Mouse (Mus musculus) intestine, embryonic 16.5 days (tissue): ENCODE results near the gene Fbxl3. TPM values are rescaled to one million over a fixed set of nuclear protein-coding genes. Genes with fewer than 3 reads are reported as not detected.

ENCODE experiments used
- ATAC-seq: fragments of 200-750 bp; cut with Nextera tagmentation; 2 replicates; pipeline ENCODE4 v1.8.0; 2017; ENCODE audit warnings: moderate TSS enrichment, moderate library complexity
- H3K27ac ChIP-seq: fragments of 300-500 bp; sonication (generic); 2 replicates; pipeline ENCODE4 v1.5.1; 2014; ENCODE audit warnings: mild to moderate bottlenecking, low read length
- H3K27me3 ChIP-seq: fragments of 300-500 bp; sonication (generic); replicated peaks from 2 replicates; pipeline ENCODE4 v1.6.1; 2014; ENCODE audit warnings: low read length, control low read depth, mixed read lengths; ENCODE audit not compliant: control insufficient read depth, insufficient read depth
- H3K36me3 ChIP-seq: fragments of 300-500 bp; sonication (generic); 2 replicates; pipeline ENCODE4 v1.6.1; 2014; ENCODE audit warnings: low read length, control low read depth; ENCODE audit not compliant: control insufficient read depth, insufficient read depth
- H3K4me1 ChIP-seq: fragments of 300-500 bp; sonication (generic); 2 replicates; pipeline ENCODE4 v1.6.1; 2014; ENCODE audit warnings: low read length, control low read depth, mixed read lengths; ENCODE audit not compliant: control insufficient read depth, insufficient read depth
- H3K4me2 ChIP-seq: fragments of 300-500 bp; sonication (generic); 2 replicates; pipeline ENCODE4 v1.6.1; 2014; ENCODE audit warnings: low read depth, low read length, control low read depth
- H3K4me3 ChIP-seq: fragments of 300-500 bp; sonication (generic); 2 replicates; pipeline ENCODE4 v1.5.1; 2014; ENCODE audit warnings: mild to moderate bottlenecking, low read length
- H3K9ac ChIP-seq: fragments of 300-500 bp; sonication (generic); 2 replicates; pipeline ENCODE4 v1.6.1; 2014; ENCODE audit warnings: low read depth, low read length
- H3K9me3 ChIP-seq: fragments of 300-500 bp; sonication (generic); 2 replicates; pipeline ENCODE4 v1.6.1; 2016; ENCODE audit warnings: low read length, control low read depth; ENCODE audit not compliant: control insufficient read depth
- WGBS: fragments of 180-500 bp; shearing (Covaris S2); extraction: QIAGEN DNeasy Blood & Tissue Kit; methylation state at CpG from one replicate; pipeline ENCODE4 v1.1.7; 2014; 5-methylcytosine and 5-hydroxymethylcytosine counted together
- polyA plus RNA-seq: library from polyadenylated mRNA; unstranded; fragments of >200 nt; fragmentation: Nextera tagmentation; extraction: Ambion mirVana; gene quantifications from 2 replicates; pipeline ENCODE4 v1.2.1, GENCODE M21; 2015

Fbxl3 gene
- polyA plus RNA-seq, 1 experiment from 2014 or later: 19.0 TPM

DNA sequence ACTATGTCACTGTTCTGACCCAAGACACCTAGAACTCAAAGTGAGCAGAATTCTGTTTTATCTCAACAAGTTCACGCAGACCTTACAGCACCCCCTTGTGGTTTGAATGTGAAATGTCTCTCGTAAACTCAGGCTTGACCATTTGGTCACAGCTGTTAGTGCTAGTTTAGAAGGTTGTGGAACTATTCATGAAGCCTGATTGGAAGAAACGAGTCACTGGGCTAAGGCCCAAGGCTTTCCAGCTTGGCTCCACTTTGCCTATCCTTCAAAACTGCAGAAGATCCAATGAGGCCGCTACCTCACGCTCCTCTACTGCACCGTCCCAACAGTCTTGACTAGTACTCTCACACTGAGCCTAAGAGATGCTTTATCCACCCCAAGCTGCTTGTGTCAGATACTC is 10.7 kb downstream of the Fbxl3 start:
- Histone ChIP-seq H3K4me1 (peaks cover 13% of the 10 kb centered on the region), H3K27me3 (no peaks in the 10 kb centered on the region), H3K4me2 (no peak overlapping the region), H3K27ac (no peak overlapping the region), H3K9me3 (no peaks in the 10 kb centered on the region), H3K9ac (no peak overlapping the region), H3K36me3 (peaks cover 15% of the 10 kb centered on the region), H3K4me3 (no peak overlapping the region)
- ATAC-seq: no peak; the same call in 1 of the 2 replicates
- 63% methylated on average over 6 of the region's 6 CpGs for WGBS

DNA sequence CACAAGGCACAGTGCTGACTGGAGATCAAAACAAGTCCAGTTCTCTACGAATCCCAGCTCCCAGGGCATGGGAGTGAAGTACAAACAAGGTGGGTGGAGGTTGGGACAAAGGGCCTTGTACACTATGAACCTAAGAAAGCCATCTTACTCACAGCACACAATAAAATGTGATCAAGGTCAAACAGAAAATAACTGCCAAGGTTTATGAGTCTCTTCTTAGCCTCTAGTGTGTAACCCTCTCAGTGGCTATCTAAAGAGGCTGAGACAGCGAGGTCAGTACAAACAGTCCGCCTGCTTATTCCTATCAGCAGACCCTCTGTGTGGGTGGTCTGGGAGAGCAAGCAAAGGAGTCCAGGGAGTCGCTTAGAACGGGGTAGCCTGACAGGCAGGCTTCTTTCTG is 11.5 kb downstream of the Fbxl3 start:
- no peaks in the 10 kb centered on the region for H3K27me3 ChIP-seq
- peaks cover 10% of the 10 kb centered on the region for H3K4me1 ChIP-seq
- H3K4me2 ChIP-seq: no peak overlapping the region
- H3K9me3 ChIP-seq: no peaks in the 10 kb centered on the region
- no peak overlapping the region for H3K9ac ChIP-seq
- no peak overlapping the region for H3K4me3 ChIP-seq
- 57% methylated on average over 5 of the region's 5 CpGs for WGBS
- H3K36me3 ChIP-seq: peaks cover 18% of the 10 kb centered on the region
- peak; percentile 24; the same call in 1 of the 2 replicates for ATAC-seq
- H3K27ac ChIP-seq: no peak overlapping the region

DNA sequence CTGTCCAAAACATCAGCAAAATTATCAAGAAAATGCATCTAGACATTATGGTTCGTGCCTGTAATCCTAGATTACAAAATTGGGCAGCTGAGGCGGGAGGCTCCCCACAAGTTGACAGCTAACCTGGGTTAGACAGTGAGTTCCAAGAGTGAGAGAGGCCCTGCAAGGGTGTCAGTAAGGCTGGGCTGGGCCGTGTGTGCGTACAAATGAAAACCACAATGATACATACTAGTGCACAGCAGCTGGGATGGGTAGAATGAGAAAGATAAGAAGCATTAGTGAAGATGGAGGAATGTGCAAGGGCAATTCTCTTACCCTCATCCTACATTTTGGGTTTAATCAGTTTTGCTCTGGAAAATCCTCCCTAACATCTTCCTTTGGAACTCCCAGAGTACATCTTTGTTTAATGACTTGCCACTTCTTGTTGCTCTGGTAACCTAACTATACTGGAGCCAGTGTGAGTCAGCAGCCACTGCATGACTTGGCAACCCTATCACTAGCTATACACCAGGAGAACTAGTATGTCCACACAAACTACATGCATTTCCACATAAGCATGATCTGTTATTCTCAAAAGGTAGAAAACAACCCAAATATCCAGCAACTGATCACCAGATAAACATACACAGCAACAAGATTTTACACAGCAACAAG is 12.6 kb downstream of the Fbxl3 start:
- H3K36me3 ChIP-seq: peaks cover 18% of the 10 kb centered on the region
- no peak overlapping the region for H3K9ac ChIP-seq
- no peak overlapping the region for H3K4me3 ChIP-seq
- WGBS: 82% methylated on average over 4 of the region's 4 CpGs
- no peaks in the 10 kb centered on the region for H3K27me3 ChIP-seq
- peaks cover 6% of the 10 kb centered on the region for H3K4me1 ChIP-seq
- H3K9me3 ChIP-seq: no peaks in the 10 kb centered on the region
- no peak overlapping the region for H3K27ac ChIP-seq
- peak; percentile 74 for ATAC-seq
- no peak overlapping the region for H3K4me2 ChIP-seq

DNA sequence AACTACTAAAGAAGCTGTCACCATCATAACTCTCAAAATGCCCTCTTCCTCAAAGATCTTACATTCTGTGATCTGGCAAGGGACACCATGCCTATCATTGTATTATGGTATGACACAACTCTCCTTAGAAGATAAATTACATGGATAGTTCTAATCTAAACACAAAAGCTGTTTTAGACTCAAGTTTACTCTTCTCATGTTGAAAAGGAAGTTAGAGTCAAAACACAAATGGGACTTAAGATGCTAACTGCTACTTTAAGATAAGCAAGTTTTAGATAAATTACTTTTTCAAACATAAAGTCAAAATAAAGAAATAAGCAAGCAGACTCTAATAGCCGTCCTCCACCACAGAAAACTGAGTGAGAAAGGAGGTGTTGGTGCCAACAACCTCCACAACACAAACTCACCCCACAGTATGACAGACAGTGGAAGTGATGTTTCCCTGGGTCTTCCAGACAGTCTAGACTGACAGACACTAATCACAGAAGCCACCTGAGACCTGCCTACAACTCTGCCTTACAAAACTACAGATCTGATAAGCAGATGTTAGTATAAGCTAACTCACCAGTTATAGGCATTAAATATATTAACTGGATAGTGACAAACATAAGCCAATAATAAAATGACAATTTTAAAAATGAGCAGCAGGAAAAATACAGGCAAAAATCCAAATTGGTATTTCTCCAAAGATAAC is 13.4 kb downstream of the Fbxl3 start:
- no peak overlapping the region for H3K27ac ChIP-seq
- peaks cover 18% of the 10 kb centered on the region for H3K36me3 ChIP-seq
- 69% methylated on average over 1 of the region's 1 CpGs for WGBS
- H3K4me3 ChIP-seq: no peak overlapping the region
- H3K9ac ChIP-seq: no peak overlapping the region
- H3K9me3 ChIP-seq: no peaks in the 10 kb centered on the region
- ATAC-seq: no peak
- H3K4me1 ChIP-seq: peaks cover 2% of the 10 kb centered on the region; the same call in 1 of the 2 replicates
- H3K27me3 ChIP-seq: no peaks in the 10 kb centered on the region
- H3K4me2 ChIP-seq: no peak overlapping the region

DNA sequence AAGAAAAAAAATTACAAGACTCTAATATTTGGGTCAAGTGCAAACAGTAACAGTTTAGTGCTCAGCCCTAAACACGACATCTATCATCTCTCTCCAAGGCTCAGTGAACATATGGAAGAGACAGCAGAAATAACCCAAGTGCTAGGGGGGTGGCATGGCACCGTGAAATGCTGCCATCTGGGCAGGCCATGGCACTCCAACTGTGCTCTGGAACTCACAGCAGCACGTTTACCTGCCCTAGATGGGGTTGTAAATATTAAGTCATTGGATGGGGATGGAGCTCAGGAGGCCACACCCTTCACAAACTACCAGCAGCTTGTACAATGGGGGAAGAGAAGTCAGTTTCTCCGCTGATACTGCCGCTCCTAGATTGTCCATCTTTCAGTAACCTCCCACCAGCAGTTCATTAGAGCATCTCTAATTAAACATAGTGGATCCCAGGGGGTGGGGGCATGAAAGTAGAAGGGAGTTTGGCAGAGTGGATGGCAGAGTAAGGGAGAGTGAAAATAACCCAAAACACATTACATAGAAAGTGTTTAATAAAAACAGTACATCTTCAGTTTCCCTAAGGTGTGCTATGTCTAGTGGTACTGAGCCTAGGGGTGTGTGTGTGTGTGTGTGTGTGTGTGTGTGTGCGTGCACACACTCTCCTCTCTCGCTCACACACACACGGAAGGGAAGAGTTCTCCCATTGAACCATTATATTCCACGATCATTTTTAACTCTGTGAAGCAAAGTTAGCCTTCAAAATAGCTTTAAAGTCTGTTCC is 20.0 kb downstream of the Fbxl3 start:
- Histone ChIP-seq H3K36me3 (peaks cover 12% of the 10 kb centered on the region; the same call in 1 of the 2 replicates), H3K4me1 (no peaks in the 10 kb centered on the region), H3K4me3 (no peak overlapping the region), H3K4me2 (no peak overlapping the region), H3K9me3 (no peaks in the 10 kb centered on the region), H3K27ac (no peak overlapping the region), H3K9ac (no peak overlapping the region), H3K27me3 (no peaks in the 10 kb centered on the region)
- ATAC-seq: peak; percentile 31; the same call in 1 of the 2 replicates
- WGBS: 71% methylated on average over 9 of the region's 9 CpGs

DNA sequence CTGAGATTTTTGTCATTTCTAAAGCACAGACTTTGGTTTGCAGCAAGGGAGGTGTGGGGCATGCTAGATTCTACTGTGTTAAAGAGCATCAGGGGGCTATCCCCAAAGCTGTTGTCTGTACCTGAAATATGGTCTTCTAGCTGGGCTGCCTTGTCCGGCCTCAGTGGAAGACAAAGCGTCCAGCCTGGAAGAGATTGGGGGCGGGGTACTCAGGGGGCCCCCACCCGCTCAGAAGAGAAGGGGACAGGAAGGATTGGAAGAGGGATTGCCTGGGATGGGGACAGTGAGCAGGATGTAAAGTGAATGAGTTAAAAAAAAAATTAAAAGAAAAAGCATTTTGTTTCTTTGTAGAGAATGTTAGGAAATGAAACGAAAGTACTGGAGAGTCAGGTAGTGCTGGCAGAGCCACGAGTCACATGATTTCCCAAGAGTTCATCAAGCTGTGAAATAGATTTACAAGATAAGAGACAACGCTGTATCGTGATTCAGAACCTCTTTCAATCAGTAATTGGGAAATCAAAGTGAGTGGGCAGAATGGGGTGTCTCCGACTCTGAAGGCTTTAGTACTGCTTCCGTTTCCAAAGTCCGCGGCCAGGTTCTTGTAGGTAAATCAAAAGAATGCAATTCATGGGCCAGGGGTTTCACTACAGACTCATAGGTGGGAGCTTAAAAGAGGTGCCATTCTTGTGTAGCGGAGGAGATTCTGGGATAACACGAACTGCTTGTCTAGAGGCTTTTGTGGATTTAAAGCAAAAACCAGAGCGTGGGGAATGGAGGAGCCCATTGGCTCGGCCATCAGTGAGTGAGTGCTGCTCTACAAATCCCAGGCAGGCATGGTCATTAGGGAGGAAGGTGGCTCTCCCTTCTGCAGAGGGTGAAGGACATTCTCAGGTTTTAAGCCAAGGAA is 21.1 kb downstream of the Fbxl3 start:
- Histone ChIP-seq H3K9me3 (no peaks in the 10 kb centered on the region), H3K4me2 (no peak overlapping the region), H3K4me3 (no peak overlapping the region), H3K9ac (no peak overlapping the region), H3K36me3 (peaks cover 13% of the 10 kb centered on the region; the same call in 1 of the 2 replicates), H3K4me1 (no peaks in the 10 kb centered on the region), H3K27ac (no peak overlapping the region), H3K27me3 (no peaks in the 10 kb centered on the region)
- no peak for ATAC-seq
- WGBS: 85% methylated on average over 16 of the region's 16 CpGs

DNA sequence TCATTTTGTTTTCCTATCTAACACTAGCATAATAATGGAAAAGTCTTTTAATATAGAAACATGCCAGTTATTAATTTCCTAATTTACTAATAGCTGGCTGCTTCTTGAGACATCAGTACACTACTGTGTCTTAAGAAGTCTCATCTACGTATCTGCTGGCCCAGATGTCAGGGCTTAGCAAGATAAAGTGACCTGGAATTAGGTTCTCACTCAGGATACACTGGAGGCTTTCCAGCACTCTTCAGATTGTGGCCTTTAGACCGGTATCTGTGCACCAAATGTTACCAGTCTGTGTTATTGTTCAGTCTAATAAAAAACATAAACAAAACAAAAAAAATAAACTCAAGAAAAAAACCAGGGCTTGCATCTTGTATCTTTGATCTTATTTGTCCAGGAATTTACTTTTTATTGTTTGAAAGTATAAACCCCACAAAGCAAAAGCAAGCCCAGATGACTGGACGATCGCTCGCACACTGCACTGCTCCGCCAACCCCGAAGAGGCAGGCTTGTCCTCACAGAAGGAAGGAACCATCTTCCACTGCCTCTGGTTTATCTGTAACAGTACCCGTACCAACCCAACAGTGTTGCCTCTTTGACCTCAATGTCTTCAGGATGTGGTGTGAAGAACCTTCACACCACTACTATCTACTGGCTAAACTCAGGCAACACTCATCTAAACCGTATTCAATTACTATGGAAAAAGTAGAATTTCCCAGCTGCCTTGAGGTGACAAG is 21.9 kb downstream of the Fbxl3 start:
- Histone ChIP-seq H3K4me3 (no peak overlapping the region), H3K9ac (no peak overlapping the region), H3K9me3 (no peaks in the 10 kb centered on the region), H3K4me1 (no peaks in the 10 kb centered on the region), H3K36me3 (peaks cover 11% of the 10 kb centered on the region; the same call in 1 of the 2 replicates), H3K27me3 (no peaks in the 10 kb centered on the region), H3K27ac (no peak overlapping the region), H3K4me2 (no peak overlapping the region)
- no peak for ATAC-seq
- WGBS: 90% methylated on average over 9 of the region's 9 CpGs

DNA sequence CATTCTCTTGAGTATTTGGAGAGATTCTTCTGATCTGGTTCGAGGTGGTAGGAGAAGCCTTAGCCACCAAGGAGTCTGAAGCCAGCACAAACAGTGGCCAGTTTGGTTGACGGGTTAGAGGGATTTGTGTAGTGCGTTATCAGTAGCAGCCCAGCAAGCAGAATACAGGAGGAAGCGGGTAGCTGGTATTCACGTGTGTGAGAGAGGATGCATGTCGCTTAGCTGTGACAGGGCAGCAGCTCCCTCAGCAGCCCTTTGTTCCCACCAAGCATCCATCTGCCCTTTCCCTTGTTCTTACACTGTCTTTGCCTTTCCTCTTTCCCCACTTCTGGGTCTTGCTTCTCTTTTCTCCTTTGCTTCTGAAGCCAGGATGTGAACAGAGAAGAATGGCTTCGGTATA is 24.2 kb downstream of the Fbxl3 start:
- 0 out of 2 replicates have a peak, but pooled peaks cover 4% of the 10 kb centered on the region for H3K4me1 ChIP-seq
- H3K4me3 ChIP-seq: no peak overlapping the region
- H3K27ac ChIP-seq: no peak overlapping the region
- H3K9ac ChIP-seq: no peak overlapping the region
- ATAC-seq: no peak
- H3K36me3 ChIP-seq: peaks cover 11% of the 10 kb centered on the region; the same call in 1 of the 2 replicates
- H3K27me3 ChIP-seq: no peaks in the 10 kb centered on the region
- H3K9me3 ChIP-seq: no peaks in the 10 kb centered on the region
- WGBS: 89% methylated on average over 7 of the region's 7 CpGs
- H3K4me2 ChIP-seq: no peak overlapping the region
